Mouse (Mus musculus): ENCODE results near the gene Mucl3.

Gene Mucl3

DNA sequence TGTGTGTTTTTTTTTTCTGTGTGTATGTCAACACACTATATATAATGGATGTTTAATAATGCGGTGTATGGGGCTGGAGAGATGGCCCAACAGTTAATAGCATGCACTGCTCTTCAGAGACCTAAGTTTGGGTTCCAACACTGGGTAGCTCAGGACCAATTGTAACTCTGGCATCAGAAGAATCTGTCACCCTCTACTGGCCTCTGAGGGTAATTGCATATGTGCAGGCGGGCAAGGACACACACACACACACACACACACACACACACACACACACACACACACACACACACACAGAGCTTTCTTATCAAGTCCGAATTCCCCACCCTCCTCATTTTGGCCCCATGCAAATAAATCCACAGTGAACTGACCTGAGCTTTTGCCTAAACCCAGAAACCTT, 8.3 kb downstream of the Mucl3 start:
- DNase-seq: no peak

- DNase-seq: peak; percentile 60
Measured at GRCm38 (mm10) chr17:35633992-35634391, 9.5 kb downstream of the Mucl3 start.

GRCm38 (mm10) chr17:35626537-35626936, 17.0 kb downstream of the Mucl3 start, which contains the start of gene Gm9573:
Gene Gm9573 (minus strand): TSS chr17:35626637.
- no peak for DNase-seq

DNA sequence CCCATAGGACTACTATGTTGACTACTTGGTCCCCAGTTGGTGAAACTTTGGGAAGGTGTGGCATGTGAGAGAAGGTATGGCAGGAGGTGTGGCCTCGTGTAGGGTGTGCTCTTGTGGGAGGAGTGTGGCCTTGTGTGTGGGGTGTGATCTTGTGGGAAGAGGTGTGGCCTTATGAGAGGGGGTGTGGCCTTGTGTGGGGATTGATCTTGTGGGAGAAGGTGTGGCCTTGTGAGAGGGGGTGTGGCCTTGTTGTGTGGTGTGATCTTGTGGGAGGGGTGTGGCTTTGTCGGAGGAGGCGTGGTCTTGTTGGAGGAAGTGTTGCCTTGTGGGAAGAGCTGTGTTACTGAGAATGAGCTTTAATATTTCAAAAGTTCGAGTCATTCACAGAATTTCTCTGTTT, 26.4 kb downstream of the Mucl3 start:
- no peak for DNase-seq

DNA sequence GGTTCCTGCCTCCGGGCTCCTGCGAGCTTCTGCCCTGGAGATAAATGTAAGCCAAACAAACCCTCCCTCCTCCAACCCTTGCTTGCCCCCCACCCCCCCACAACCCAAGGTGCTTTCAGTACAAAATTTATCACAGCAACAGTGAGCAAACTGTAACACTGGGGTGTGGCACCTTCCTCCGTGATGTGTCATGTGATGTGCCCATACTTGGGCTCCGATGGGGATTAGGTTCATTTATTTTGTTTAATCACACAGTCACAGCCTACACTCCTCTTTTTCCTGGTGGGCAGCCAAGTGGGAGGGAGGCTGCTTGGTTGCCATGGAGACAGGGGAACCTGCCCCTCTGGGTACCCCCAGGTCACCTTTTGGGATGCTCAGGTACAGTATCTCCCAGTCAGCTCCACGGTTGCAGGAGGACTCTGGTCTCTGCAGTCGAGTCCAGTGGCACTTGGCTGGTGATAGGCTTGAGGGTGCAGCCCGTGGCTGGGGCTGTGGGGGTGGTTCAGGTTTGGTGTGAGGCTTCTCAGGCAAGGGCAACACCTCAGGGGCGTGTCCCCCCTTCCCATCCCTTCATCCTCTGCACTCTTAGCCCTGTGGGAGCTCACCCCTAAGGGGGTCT, 41.6 kb downstream of the Mucl3 start:
- DNase-seq: no peak

- no peak for DNase-seq
Measured at GRCm38 (mm10) chr17:35601249-35601648, 42.2 kb downstream of the Mucl3 start, which contains the start of gene Sfta2. Gene Sfta2 (plus strand): TSS chr17:35601549.

- DNase-seq: no peak
Measured at GRCm38 (mm10) chr17:35597399-35597798, 46.1 kb downstream of the Mucl3 start.

- DNase-seq: no peak
Measured at GRCm38 (mm10) chr17:35594456-35594855, 49.0 kb downstream of the Mucl3 start.

GRCm38 (mm10) chr17:35593786-35594185, 49.7 kb downstream of the Mucl3 start:
- no peak for DNase-seq

DNA sequence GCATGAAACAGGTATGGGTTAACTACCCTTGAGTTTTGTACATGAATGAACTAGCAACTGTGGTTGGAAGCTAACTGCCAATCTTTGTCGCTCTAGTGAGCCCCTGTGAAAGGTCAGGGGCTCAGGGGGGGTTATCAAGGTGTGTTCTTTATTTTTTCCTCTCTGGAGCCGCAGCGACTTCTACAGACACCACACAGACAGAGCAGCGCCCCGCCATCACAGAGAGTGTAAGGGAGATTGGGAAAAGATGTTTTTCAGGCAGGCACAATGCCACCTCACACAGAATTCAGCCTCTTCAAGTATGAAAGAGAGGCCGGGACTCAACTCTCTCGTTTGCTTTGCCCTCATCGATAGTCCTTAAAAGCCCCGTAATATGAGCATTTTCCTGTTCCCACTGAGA, 51.4 kb downstream of the Mucl3 start:
- no peak for DNase-seq

DNA sequence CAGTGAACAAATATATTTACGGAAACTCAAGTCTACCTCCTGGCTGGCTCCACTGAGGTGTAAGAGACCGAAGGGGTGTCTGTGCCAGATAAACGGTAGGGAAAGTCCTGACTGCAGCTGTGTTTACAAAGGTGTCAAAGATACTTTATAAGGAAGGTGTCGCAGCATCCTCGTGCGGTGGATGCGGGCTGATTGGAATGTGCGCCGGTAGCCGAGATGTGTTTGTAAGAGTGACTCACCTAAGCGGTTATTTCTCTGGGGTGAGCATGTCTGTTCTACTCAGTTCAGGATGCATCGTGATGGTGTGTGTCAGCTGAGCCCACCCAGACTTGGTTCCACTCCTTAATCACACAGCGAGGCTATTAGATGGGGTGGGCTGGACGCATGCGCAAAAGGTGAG, 51.8 kb downstream of the Mucl3 start:
- no peak for DNase-seq

- no peak for DNase-seq
Measured at GRCm38 (mm10) chr17:35591219-35591578, 52.3 kb downstream of the Mucl3 start.

DNA sequence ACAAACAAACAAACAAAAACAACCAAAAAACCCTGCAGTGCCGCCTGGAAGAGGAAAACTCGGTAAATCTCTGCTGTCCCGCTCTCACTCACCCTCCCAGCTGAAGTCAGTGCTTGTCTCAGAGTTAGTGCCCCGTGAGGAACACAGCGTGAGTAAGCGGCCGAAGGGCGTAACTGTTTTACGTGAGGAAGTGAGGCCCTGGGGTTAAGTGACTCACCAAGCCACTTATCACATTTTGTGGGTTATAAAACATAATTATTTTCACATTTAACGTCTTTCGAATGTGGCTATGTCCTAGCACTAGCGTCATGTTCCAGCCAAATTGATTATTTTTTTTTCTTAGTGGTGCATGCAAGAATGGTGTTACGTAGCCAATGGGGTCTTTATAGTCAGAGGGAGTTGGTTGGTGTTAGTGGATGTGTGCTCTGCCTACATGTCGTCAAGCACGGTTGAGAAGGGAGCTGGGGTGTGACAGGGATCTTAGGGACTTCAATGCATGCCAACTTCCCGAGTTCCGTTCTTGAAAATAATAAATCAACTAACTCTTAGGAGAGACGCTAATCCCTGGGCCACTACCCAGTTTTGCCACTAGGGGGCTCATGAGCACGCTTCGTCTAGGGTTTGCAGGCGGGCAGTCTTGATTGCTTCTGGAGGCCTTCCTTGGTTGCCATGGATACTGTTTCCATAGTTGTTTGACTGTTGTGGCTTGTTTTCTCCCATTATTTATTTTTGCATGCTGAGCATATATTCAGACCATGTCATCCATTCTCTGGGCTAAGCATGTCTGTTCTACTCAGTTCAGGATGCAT, 52.9 kb downstream of the Mucl3 start:
- DNase-seq: peak; percentile 85

- no peak for DNase-seq
Measured at GRCm38 (mm10) chr17:35588387-35588786, 55.1 kb downstream of the Mucl3 start.

DNA sequence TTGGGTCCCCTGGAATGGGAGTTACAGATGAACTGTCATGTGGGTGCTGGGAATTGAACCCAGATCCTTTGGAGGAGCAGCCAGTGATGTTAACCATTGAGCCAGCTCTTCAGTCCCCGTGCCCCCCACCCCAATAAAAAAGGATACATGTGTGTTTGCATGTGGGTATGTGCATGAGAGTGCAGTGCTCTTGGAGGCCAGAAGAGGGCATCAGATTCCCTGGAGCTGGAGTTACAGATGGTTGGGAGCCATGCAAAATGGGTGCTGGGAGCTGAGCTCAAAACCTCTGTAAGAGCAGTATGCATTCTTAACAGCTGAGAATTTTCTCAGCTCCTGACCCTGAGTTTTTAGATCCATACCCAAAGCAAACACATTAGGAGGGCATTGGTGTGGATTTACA, 56.2 kb downstream of the Mucl3 start:
- no peak for DNase-seq

All from thymus, postnatal 4 days (tissue).